In genomic region chr16:43478352-43478751, GRCm38 (mm10) we compare ENCODE assay signal across 21 mouse cellular contexts.
"Had no signal": no experiment of that assay in that cellular context is flagged by ENCODE, and none has a peak within 500 bp of the region (broad histone marks: within the 10 kb centered on the region; RNA-seq: fewer than 3 reads in every experiment).

No protein-coding gene starts in this region.

- H3K4me3 ChIP-seq: heart, embryonic 10.5 days; heart, embryonic 12.5 days; hindbrain, embryonic 13.5 days; intestine, embryonic 15.5 days; left cerebral cortex, adult 2 months; limb, embryonic 10.5 days; limb, embryonic 12.5 days; liver, embryonic 13.5 days; liver, embryonic 15.5 days had no signal

- DNase-seq: gastrocnemius, postnatal 14 days; gastrocnemius, postnatal 36 days; heart, adult 18-20 months; heart, postnatal 10 days; kidney, adult 18-20 months; kidney, adult 8-10 months; kidney, postnatal 10 days; kidney, postnatal 25 days; kidney, postnatal 4 days; layer of hippocampus, adult 9-11 months; liver; liver, embryonic 13.5 days; liver, postnatal 0 days had no signal

- H3K4me1 ChIP-seq: intestine, embryonic 15.5 days; limb, embryonic 10.5 days; limb, embryonic 12.5 days; liver, embryonic 13.5 days; liver, embryonic 15.5 days had no signal

- H3K27ac ChIP-seq: heart, embryonic 10.5 days; hindbrain, embryonic 13.5 days; intestine, embryonic 15.5 days; left cerebral cortex, adult 2 months; limb, embryonic 10.5 days; limb, embryonic 12.5 days; liver, embryonic 13.5 days; liver, embryonic 15.5 days had no signal
